Mouse (Mus musculus): ENCODE measurements around the gene Rab44.

- no peak for TF ChIP-seq CTCF (IDR thresholded peaks at IDR 0.05; ENCODE audit: control insufficient read depth, insufficient read depth, insufficient replicate concordance, low read depth, low read length)
- no peak for TF ChIP-seq POLR2A (IDR thresholded peaks at IDR 0.05; ENCODE audit: control insufficient read depth, low read depth, low read length)
Observed at GRCm38 (mm10) chr17:29149766-29150165, 35.8 kb downstream of the Rab44 start.
